Mouse (Mus musculus) kidney, embryonic 16.5 days (tissue): ENCODE results near the gene Tmbim7. TPM values are rescaled to one million over a fixed set of nuclear protein-coding genes. Genes with fewer than 3 reads are reported as not detected.

Experiments used
- microRNA-seq: library from miRNA; unstranded; fragments of <30 nt; microRNA quantifications from one replicate; pipeline ENCODE4, GENCODE M21; 2016
- polyA plus RNA-seq: library from polyadenylated mRNA; unstranded; fragments of >200 nt; fragmentation: Nextera tagmentation; extraction: Ambion mirVana; gene quantifications from 2 replicates; pipeline ENCODE4 v1.2.1, GENCODE M21; 2015

Tmbim7 gene
- polyA plus RNA-seq, 1 experiment from 2014 or later, result not detected

Small RNAs within 50 kb of the gene (microRNA-seq; reads per million reads assigned to microRNA genes)
- not detected for gene Gm22926
- gene Gm26238, result not detected

Other genes starting within 250 kb of the Tmbim7 start
- gene Fam133b, start 107.3 kb upstream of the Tmbim7 start, polyA plus RNA-seq, result 25.2 and 29.3 TPM in 2 replicates
- 2.6 and 2.8 TPM in 2 replicates for gene 1700109H08Rik, start 79.6 kb upstream of the Tmbim7 start, polyA plus RNA-seq
- gene Pex1, start 55.1 kb upstream of the Tmbim7 start, polyA plus RNA-seq, result 14.3 and 21.1 TPM in 2 replicates
- 14.9 and 16.1 TPM in 2 replicates for gene Rbm48, start 54.6 kb upstream of the Tmbim7 start, polyA plus RNA-seq
- 63.7 and 70.5 TPM in 2 replicates for gene Gatad1, start 6.0 kb downstream of the Tmbim7 start, polyA plus RNA-seq
- gene Ankib1, start 151.7 kb downstream of the Tmbim7 start, polyA plus RNA-seq, result 11.5 and 12.1 TPM in 2 replicates
- 44.6 and 48.8 TPM in 2 replicates for gene Krit1, start 152.0 kb downstream of the Tmbim7 start, polyA plus RNA-seq
- not detected in 2 replicates for gene Lrrd1, start 194.0 kb downstream of the Tmbim7 start, polyA plus RNA-seq
- gene Mterf1a, start 242.8 kb downstream of the Tmbim7 start, polyA plus RNA-seq, result 8.7 and 8.8 TPM in 2 replicates